Mouse (Mus musculus) c-Kit-negative CD71-positive TER-119-positive erythroid progenitor cells, embryonic 14.5 days (primary cell): Measurements from ENCODE around the gene Adamts12.

ENCODE experiments used
- DNase-seq: peaks from one replicate; pipeline ENCODE4 v3.0.0-alpha.2; 2013; ENCODE audit warnings: low read depth, low spot score

The Adamts12 gene

DNA sequence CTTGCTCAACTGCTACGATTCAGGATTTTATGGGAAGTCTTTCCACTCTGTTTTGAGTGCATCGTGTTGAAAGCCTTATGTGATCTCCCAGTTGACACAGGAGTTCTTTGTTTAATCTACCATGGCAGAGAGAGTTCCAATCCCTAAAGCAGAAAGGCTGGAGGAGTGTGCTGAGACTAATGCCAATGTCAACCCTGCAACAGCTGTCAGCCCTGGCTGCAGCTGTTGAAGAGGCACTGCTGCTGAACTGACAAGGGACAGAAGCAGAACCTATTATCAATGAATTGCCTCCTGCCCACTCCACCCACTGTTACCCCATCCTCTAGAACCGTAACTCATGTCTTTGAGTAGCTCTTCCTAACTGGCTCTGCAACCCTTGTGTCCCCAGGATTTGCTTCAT lies 101.3 kb downstream of the Adamts12 start:
- DNase-seq, result no peak

DNA sequence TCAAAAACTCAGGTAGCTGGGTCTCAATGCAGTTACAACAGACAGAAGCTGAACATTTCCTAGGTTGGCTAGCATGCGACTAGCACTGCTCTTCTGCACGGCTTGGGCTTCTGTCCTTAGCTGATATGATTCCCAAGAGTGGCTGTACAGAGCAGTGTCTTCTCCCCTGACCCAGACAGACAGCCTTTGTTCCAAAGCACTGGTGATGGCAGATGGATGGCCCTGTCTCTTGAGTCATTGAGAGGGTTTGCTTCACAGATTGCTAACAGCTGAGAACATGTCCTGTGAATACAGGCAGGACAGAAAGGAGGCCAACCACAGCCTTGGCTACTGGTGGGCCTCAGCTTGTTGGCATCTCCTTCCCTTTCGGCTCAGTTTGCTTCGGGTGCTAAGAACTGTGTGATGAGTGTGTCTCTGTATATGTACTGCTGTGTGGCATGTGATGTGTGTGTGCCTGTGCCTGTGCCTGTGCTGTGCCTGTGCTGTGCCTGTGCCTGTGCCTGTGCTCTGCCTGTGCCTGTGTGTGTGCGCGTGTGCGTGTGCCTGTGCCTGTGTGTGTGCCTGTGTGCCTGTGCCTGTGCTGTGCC lies 109.4 kb downstream of the Adamts12 start:
- DNase-seq, result no peak

DNA sequence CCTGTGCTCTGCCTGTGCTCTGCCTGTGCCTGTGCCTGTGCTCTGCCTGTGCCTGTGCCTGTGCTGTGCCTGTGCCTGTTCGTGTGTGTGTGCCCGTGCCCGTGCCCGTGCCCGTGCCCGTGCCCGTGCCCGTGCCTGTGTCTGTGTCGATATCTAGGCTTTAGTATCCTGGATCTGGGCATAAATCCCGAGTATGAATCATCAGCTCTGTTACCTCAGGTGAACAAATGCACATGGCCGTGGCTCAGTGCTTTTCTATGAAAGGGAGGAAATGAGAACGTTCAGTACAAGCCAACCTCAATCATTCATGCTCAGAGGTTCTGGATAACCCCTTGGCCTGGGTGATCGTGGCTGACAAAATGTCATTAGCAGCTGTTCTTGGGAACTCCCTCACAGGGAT lies 110.3 kb downstream of the Adamts12 start:
- no peak for DNase-seq

DNA sequence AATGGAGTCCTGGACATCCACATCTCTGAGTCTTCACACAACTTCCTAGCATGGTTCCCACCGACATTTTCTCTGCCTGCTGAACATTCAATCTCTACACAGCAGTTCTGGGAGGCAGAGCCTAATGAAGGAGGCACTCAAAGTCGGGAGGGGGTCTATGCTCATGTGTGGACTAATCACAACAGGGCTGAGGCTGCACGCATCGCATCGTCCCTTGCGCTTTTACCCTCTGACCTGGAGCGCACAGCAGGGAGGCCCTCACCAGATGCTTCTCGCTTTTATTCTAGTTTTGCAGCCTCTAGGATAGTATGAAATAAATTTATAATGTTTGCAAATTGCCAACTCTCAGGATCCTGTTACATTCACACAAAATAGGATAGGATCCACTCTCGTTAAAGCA lies 112.9 kb downstream of the Adamts12 start:
- DNase-seq, result no peak

DNA sequence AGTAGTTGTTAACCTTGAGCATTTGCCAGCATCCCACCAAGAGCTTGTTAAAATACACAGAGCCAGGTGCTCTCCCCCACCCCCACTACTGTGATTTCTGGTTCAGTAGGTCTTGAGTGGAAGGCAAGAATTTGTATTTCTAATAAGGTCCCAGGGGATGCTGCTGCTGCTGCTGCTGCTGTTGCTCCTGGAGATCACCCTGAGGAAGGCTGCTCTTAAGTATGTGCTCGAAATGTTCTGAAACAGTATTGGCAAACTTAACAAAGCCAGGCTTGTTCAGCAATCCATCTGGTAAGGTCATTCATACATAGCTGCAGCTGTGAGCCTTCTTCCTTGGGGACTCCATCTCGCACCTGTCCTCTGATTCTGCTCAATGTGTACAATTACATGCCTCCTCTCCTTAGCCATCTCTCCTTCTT lies 115.2 kb downstream of the Adamts12 start:
- DNase-seq, result no peak

DNA sequence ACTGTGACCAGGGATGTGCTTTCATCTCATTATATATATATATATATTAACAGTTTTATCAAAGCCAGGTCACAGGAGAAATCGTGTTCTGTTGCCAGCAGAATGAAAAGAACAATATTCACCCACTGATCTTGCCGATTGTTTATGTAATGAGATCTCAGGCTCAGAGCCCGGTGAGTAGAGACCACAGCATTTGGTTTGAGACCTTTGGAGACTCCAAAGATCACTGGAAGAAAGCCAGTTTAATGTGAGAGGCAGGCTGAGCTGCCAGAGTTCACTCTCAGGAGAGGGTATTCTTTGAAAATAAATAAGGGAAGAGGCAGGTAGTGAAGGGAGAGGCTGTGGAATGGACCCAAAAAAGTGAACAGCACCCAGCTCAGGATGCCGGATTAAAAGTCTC lies 122.1 kb downstream of the Adamts12 start:
- DNase-seq, result no peak

DNA sequence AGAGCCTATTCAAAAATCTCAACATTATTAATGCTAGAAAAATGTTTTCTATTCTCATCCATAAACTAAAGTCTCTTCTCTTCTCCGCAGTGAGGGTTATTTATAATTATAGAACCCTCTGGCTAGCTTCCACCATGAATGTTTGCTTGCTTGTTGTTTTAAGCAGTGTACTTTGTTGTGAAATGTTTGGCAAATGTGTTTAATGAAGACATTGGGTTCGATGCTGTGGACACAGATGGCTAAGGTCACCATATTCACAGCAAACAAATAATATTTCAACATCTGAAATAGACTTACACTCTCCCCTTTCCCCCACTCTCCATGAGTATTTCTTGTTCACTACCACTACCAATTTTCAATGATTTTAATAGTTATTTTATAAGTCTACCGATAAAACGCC lies 125.9 kb downstream of the Adamts12 start:
- no peak for DNase-seq

DNA sequence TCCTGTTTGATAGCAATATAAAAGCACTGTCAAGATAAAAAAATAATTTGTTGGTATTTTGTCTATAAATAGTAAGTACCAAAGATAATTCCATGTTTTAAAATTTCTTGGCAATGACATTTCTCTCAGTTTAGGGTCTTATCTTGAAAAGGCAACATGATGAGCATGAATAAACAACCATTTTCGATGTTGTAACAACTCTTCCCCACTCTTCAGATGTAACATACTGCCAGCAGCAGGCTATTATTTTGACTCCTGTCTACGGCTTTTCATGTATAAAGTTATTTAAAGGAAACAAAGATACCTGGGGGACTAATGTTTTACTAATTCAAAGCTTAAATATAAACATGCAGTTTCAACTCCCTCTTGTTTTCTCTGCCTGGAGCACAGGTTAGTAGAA lies 128.2 kb downstream of the Adamts12 start:
- DNase-seq, result no peak

DNA sequence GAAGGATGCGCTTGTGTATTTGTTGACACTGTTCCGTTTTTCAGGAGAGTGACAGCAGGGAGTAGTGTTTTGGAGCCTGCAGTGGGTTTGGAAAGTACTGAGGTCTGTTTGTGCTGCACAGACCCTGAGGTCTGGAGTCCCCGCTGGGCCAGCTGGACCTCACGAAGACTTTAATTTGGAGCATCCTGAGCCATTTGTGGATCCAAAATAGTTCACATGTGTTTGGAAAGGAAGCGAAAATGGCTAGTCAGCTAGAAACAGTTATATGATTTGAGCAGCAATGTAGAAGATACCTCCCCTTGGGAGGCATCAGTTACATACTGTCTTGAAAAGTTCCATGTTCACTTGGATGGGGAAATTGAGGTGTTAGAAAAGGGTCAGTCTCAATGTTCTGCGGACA lies 132.5 kb downstream of the Adamts12 start:
- DNase-seq, result no peak

DNA sequence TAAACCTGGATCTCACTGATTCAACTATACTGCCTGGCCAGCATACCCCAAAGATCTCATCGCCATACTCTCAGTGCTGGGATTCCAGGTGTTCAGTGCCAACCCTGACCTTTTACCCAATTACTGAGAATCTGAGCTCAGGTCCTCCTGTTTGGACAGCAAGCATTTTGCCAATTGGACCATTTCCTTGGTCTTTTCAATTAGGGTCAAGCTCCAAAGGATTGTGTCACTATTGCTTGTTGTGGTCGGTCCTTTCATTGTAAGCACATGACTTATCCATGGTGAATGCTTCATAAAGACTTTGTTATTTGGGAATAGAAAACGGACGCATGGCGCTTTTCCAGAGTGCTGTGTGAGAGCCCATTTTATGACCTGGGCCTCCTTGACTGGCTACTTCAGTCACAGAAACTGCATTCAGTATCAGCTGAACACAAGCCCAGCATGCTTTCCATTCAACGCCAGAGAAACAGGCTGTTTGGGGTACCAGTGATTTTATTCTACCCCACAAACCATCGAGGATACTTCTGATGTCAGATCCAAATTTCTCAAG lies 133.7 kb downstream of the Adamts12 start:
- no peak for DNase-seq

DNA sequence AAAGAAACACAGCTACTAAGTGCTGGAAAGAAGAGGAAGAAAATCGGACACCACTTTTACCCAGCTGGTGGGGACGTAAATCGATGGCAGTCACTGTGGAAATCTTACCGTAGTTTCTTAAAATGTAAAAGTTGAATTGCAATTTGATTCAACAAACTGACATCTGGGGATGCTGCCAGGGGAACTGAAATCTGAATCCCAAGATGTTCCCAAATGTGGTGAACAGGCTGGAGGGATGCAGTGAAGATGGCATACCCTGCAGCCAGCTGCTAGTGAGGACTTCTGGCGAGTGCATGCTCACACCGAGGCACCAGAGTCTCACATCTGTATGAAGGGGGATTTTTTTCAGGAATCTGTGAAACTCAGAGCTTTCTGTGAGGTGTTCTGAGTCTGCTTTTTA lies 138.5 kb downstream of the Adamts12 start:
- DNase-seq, result no peak

DNA sequence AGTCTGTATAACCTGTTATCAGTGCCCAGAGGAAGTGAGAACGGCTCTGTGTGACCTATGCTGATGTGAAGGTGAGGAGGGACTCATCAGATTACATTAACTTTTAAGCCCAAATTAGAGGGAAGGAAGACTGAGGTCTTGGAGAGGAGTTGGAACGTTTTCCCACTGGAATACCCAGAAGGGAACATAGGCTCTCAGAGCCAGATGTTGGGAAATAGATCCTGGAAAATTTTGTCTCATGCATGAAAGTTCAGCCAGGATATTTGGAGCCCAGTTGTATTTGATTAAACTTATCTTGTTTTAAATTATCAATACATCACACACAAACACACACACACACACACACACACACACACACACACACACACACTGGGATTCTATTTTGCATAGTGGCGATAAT lies 140.3 kb downstream of the Adamts12 start:
- no peak for DNase-seq

DNA sequence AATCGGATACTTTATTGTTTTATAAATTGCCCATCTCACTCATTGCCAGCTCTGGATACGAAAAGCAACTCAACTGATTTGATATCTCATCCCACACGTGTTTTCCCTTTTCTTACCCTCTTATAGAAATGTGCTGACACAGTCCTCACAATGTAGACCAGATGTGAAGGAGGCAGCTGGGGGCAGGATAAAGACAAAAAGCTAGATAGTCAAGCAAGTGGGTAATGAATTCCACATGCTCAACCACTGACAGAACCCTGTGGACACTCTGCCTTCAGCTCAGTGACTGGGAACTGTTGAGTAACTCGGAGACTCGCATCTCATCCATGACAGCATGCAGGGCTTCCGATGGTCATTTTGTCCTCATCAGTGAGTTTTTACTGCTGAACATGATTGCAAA lies 146.4 kb downstream of the Adamts12 start:
- no peak for DNase-seq

DNA sequence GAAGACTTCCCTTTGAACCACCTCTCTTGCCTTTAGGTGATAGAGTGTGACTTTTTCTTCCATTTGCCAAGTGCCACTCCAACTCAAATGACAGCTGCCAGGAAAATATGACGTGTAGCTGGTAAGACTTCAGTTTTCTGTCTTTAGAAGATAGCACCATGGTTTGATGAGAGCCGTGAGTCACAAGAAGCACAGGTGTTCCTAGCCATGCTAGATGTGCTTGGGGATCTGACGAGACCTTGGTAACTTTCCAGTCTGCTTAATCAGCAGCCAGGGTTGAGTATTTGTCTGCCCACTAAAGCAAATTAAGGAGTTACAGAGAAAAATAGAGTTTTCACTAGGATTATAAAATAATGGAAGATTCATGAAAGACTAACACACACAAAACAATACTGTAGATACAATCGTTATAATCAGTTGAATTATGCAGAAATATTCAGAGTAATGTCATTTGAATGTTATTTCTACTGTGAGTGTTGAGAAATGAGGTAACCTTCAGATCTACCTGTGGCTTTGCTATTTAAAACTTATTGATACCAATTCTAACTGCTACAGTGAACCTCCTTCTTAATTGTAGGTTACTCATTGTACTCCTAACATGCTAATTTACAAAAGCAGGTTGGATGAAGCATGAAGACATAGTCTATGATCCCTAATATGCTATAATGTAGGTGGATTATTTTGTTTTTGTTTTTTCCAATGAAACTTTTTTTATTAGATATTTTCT lies 169.5 kb downstream of the Adamts12 start:
- DNase-seq, result no peak

DNA sequence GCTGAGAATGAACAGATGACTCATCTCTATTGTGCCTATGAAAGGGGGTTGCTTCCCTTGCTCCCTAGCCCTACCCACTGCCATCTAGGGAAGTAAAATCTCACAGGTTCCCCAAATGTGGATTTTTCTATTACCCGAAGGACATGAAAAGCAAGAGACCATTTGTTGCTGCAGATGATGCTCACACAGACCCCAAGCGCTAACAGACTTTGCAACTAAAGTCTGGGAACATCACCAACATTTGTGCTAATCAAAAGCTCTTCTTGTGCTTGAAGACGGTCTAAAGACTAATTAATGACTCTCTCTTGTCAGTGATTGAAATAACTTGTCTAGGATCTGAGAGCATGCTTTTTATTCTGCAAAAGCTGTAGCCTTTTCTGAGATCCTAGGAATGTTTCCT lies 175.8 kb downstream of the Adamts12 start:
- DNase-seq, result no peak

DNA sequence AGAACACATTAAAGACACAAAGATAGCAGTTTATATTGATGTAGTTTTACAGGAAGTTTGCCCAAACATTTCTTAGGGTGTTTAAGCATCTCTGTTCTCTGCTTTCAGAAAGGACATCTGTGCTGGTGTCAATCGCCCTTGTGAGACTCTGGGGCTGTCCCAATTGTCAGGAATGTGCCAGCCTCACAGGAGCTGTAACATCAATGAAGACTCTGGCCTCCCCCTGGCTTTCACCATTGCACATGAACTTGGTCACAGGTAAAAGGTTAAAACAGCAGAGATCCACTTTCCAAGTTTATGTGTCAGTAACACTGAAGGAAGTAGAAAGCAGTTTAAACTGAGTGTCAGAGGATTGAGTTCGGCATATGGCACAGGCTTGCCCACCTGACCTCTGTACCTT lies 176.7 kb downstream of the Adamts12 start:
- no peak for DNase-seq

DNA sequence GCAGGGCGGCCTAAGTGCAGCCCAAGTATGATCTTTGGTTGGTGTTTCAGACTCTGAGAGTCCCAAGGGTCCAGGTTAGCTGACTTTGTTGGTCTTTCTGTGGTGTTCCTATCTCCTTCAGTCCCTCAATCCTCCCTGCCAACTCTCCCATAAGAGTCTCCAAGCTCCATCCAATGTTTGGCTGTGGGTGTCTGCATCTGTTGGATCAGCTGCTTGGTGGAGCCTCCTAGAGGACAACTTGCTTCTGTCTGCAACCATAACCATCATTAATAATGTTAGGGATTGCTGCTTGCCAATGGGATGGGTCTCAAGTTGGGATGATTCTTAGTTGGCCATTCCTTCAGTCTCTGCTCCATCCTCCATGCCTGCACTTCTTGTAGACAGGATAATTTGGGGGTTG lies 181.8 kb downstream of the Adamts12 start:
- no peak for DNase-seq

DNA sequence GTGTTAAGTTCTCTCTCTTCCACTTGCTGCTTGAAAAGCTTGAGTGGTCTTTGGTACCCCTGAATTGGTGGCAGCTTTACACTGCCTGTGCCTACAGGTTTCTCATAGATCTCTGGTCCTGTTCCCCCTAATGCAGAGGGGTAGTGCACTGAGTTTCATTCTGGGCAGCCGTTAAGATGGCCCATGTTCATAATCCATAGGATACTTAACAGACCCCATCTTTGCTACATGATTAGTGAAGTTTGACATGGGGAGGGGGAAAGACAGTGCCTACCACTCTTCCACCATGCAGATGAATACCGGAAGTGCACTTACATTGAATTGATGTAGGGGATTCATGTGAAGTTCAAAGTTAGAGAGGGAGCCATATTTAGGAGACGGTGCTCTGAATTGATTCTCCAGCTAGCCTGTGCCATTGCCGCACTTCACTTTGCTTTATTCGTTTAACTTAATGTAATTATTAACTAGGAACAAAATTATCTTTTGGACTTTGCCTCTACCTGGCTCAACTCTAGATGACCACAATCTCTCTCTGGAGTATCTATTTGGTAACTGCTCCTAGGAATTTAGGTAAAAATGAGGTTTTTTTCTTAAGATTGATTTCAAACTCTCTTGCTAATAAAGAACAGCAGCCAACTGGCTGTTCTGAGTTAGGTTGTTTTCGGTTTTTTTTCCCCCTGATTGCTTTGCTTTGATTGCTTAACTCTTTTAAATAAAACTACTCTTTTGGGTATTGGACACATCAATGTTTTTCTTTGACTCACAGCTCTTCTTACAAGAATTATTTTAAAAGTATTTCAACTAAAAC lies 214.9 kb downstream of the Adamts12 start:
- no peak for DNase-seq

DNA sequence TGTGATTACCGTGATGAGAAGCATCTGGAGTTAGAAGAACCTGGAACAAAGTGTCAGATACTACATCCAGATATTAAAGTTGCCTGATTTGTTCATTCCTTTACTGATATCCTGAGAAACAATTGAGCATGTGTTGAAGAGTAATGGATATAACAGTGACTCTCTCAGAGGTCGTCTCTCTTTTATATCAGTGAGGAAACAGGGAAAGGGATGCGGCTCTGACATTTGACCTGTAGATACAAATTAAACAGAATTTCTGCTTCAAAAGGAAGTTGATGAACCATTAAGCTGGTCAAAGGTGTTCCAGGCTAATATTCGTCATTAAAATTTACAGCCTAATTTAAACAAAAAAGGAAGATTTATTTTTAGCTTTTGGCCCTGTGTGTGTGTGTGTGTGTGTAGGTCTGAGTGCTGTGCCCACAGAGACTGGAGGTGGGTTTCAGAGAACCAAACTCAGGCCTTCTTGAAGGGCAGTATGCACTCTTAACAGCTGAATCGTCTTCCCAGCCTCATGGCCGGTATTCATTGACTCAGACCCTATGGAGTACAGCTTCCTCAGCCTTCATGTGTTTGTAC lies 216.2 kb downstream of the Adamts12 start:
- no peak for DNase-seq

DNA sequence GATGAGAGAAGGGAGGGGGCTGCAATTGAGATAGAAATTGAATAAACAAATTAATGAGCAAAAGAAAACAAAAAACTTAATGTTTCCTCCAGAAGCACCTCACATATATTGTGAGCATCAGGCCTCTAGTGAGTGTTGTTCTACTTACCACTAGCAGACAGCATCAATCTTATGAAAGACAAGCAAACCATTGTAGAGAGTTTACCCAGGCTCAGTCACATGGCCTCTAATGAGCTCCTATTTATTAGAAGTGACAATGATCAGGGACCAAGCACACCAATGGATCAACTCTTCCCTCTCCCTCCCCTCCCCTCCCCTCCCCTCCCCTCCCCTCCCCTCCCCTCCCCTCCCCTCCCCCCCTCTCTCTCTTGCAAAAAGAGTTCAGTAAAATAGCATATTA lies 218.6 kb downstream of the Adamts12 start:
- no peak for DNase-seq

DNA sequence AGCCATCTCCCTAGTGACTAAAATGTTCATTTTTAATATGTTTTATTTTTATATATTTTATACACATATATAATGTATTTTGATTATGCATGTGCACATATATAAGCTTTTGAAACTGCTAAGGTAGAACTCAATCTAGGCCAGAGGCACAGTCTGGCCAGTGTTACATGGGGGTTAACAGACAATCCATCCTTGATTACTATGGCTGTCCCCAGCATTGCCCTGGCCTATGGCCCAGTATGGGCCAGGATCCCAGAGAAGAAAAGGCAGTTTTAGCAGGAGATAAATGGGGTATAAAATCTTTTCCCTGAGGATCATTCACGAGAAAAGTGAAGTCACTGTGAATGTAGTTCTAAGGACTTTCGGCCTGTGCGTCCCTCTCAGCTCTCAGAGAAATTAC lies 223.2 kb downstream of the Adamts12 start:
- DNase-seq, result no peak

DNA sequence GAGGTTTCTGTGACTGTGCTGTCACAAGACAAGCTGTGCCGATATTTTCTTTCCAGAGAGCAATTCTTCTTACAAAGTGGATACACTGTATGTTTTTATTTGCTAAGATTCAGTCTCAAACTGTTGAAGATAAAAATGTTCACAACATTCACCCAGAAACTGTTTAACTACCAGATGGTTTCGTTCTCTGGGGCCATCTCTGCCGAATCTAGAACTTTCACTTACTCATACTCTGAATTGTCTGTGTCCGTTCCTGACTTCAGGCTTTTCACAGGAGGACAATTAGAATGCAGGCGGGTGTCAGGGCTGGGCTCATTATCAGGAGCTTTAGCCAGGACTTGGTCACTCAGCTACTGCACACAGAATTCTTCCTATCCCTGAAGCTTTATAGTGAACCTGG lies 227.7 kb downstream of the Adamts12 start:
- no peak for DNase-seq
